Mouse (Mus musculus) testis, adult 2 months (tissue): ENCODE data around the gene Gm44973.

Experiments used
- CTCF ChIP-seq: fragments of 200-500 bp; IDR thresholded peaks from 2 replicates; pipeline ENCODE4 v1.5.1; 2012; ENCODE audit warnings: low read depth, mild to moderate bottlenecking, inconsistent platforms, low read length, moderate library complexity; ENCODE audit not compliant: control insufficient read depth, insufficient read depth, insufficient replicate concordance
- POLR2A ChIP-seq: fragments of 200-500 bp; IDR thresholded peaks from 2 replicates; pipeline ENCODE4 v1.6.1; 2012; ENCODE audit warnings: low read depth, mild to moderate bottlenecking, inconsistent platforms, low read length, moderate library complexity; ENCODE audit not compliant: control insufficient read depth

DNA sequence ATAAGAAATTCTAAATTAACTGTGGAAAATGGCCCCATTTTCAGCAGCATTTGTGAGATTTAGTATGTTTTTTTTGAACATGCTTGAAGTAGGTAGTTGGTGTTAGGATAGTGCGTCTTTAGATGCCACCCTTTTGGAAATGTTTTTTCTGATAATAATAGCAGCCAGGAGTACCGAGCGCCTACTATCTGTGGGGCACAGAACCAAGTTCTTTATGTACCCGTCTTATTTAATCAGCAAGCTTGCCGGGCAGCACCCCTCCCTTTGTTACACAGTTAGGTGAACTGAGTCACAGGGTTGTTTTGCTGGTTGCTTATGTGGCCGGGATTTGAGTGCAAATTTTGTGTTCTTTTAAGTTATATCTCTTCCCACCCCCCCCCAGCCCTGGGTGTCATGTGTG, 65.9 kb downstream of the Gm44973 start:
- no peak for TF ChIP-seq CTCF
- TF ChIP-seq POLR2A, result no peak
